19 mouse cellular contexts compared by ENCODE assay signal in the genomic region with DNA sequence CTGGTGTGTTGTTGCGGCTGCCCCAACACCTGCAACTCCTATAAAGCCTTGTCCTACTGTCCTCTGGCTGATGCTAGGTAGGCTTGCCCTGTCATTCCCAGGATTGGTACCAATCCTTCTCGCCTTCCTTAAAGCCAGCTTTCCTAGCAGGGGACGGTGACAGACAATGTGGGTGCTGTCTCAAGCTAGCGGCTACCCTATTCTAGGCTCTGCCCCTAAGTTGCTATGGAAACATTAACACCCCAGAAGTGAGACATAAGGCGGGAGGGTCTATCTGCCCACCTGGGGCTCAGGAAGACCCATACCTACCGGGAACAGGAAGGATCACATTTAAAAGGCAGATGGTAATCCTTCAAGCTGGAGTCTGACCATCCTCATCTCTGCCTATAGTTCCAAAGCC. TPM values are rescaled to one million over a fixed set of nuclear protein-coding genes. Genes with fewer than 3 reads are reported as not detected.
A peak's percentile ranks its signal among the peaks of the same experiment; 100 is the strongest.
DNase-seq lines count a peak whose midpoint lies in the region; TF ChIP-seq lines count a peak whose summit lies in the region.
"Had no signal": no experiment of that assay in that cellular context is flagged by ENCODE, and none has a peak within 500 bp of the region (broad histone marks: within the 10 kb centered on the region; RNA-seq: fewer than 3 reads in every experiment).

No protein-coding gene starts in this region.

- peaks cover 66% of the 10 kb centered on the region for H3K79me2 ChIP-seq in macrophage (ENCODE audit: inconsistent target)

- 0 out of 2 replicates have a peak overlapping the region, but pooled peaks have one; percentile 10 for H3K27ac ChIP-seq in spleen, adult 2 months (ENCODE audit: insufficient read depth, low read length)
- H3K27ac ChIP-seq in macrophage, result peak overlapping the region; percentile 96
- H3K27ac ChIP-seq: heart, embryonic 10.5 days; midbrain, embryonic 12.5 days had no signal

- no peak overlapping the region for H3K4me3 ChIP-seq in spleen, adult 2 months (ENCODE audit: extremely low read depth, insufficient read depth, insufficient read length)
- no peak overlapping the region for H3K4me3 ChIP-seq in macrophage (ENCODE audit: inconsistent target)
- H3K4me3 ChIP-seq: heart, embryonic 10.5 days; midbrain, embryonic 12.5 days; myocyte had no signal

- intact Hi-C loops in heart, postnatal 14 days (cut with DNase I), result loop anchor here (5.0 kb wide), 1 partner anchor 76 kb away; no protein-coding TSS in a partner anchor

- TF ChIP-seq CTCF in spleen, adult 2 months (IDR thresholded peaks at IDR 0.05; ENCODE audit: extremely low read depth, insufficient read depth, insufficient read length, insufficient replicate concordance), result no peak

- H3K36me3 ChIP-seq in spleen, adult 2 months (ENCODE audit: control insufficient read depth, insufficient read depth, low read length), result no peaks in the 10 kb centered on the region
- no peaks in the 10 kb centered on the region for H3K36me3 ChIP-seq in macrophage (ENCODE audit: inconsistent target)
- H3K36me3 ChIP-seq: heart, embryonic 10.5 days; midbrain, embryonic 12.5 days had no signal

- no peaks in the 10 kb centered on the region for H3K4me1 ChIP-seq in spleen, adult 2 months (ENCODE audit: control insufficient read depth, insufficient read depth, insufficient read length)

- TF ChIP-seq POLR2A in spleen, adult 2 months (IDR thresholded peaks at IDR 0.05; ENCODE audit: low read depth, low read length), result no peak

- no peaks in the 10 kb centered on the region for H3K27me3 ChIP-seq in spleen, adult 2 months (ENCODE audit: control insufficient read depth, insufficient read depth, low read length)
- H3K27me3 ChIP-seq: midbrain, embryonic 12.5 days had no signal

- 85% methylated on average over 6 of the region's 6 CpGs for WGBS in spleen, adult 2 months
- 88% methylated on average over 6 of the region's 6 CpGs for WGBS in macrophage (ENCODE audit: missing documents)

- peak; percentile 77 for DNase-seq in heart, adult 11 months
- DNase-seq in heart, postnatal 4 days, result no peak
- DNase-seq in spleen, adult 2 months (ENCODE audit: low read depth in 1 of 2, low spot score in 2 of 2), result no peak
- DNase-seq in spleen, postnatal 36 days (ENCODE audit: low spot score in 2 of 2), result no peak
- DNase-seq in kidney, adult 8-10 months, result no peak
- no peak for DNase-seq in spleen, adult 12 weeks (ENCODE audit: low spot score)
- DNase-seq in heart, postnatal 14 days, result no peak
- DNase-seq: adrenal gland, postnatal 25 days; cerebellum, postnatal 14 days; forebrain, postnatal 0 days; gastrocnemius, postnatal 25 days; heart, postnatal 36 days; left cerebral cortex, postnatal 4 days; thymus, postnatal 14 days had no signal

RNA-seq across cellular contexts. Expression of gene Scn3b, which starts 54.8 kb away (rescaled TPM):
- under 1 TPM; 0.67 to 0.99 TPM for total RNA-seq in heart, postnatal 4 days (2021)
- polyA plus RNA-seq in spleen, adult 2 months (2012; rRNA removed), result 0.07 and 0.26 TPM in 2 replicates
- 10 to 100 TPM in 1 of 26 experiments, 1 to 10 TPM in 21, under 1 TPM in 4; 0.55 to 10.7 (median 2.5) TPM for total RNA-seq in macrophage (2018; cell fraction: chromatin; rRNA removed)
- total RNA-seq in macrophage (2018; cell fraction: cytosol; rRNA removed), result 1 to 10 TPM; 1.3 to 8.7 (median 3.2) TPM
- 10 to 100 TPM in 2 of 26 experiments, 1 to 10 TPM in 23, under 1 TPM in 1; 0.92 to 16.0 (median 3.5) TPM for total RNA-seq in macrophage (2018; cell fraction: nucleus; rRNA removed)
- 2.1 to 5.9 TPM (median 5.8 TPM) in 3 replicates for polyA plus RNA-seq in macrophage (2018)
- total RNA-seq in heart, postnatal 14 days (2021), result 1 to 10 TPM in 1 of 2 experiments, under 1 TPM in 1; 0.95 to 1.3 TPM
- polyA plus RNA-seq: inflammation-experienced regulatory T-cells, adult 6 months had no signal
